Mouse (Mus musculus) lung, postnatal 36 days (tissue): Measurements from ENCODE around the gene Cep170b.

Experiments
- DNase-seq: peaks from one replicate; pipeline ENCODE4 v3.0.0; 2022; ENCODE audit warnings: mixed read lengths

The Cep170b gene

DNA sequence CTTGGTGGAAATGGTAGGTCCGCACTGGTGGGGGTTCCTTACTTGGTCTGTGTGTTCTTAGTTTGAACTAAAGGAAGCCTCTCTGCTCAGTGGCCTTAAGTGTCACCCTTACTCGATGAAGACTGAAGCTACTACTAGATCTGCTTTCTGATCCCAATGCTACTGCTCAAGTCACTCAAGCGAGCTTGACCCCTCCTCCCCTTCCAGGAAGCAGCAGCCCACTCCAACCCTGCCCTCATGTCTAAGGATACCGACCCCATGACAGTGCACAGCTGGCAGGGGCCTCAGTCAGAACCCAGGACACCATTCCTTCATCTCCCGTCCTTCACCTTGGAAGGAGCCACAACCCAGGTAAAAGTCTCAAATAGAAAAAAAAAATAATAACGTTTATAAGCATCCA lies at the start of gene Cep170b:
TSS of gene Cep170b (plus strand) at position 240 of the 400 bp plus-strand sequence.
- DNase-seq, result no peak

DNA sequence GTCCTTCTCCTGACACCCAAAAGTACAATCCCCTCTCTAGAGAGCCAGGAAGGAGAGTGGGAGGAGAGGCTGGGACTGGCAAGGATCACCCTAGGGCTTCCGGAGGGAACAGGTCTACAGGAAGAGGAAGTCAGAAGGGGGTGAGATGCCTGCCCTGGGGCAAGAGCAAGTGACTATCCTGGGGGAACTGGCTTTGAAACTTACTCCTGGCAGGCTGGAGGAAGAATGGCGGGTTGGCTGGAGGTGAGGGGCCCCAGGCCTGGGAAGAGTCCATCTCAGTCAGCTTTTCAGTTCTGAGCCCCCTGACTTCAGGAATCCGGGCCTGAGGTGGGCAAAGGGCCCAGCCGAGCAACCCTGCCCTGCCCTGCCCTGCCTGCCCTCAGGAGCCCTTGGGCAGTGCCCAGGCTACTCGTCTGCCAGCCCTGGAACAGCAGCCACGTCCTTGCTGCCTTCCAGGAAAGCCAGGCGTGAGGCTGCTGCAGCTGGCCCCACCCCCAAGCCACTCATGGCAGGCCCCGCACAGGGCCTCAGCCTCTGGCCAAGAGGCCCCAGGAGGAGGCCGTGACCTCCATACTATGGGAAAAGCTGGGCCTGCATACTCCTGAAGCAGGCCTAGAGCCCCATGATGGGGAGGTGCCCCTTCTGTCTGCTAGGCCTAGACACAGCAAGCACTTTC lies 49.4 kb upstream of the Cep170b start:
- peak; percentile 50 for DNase-seq

DNA sequence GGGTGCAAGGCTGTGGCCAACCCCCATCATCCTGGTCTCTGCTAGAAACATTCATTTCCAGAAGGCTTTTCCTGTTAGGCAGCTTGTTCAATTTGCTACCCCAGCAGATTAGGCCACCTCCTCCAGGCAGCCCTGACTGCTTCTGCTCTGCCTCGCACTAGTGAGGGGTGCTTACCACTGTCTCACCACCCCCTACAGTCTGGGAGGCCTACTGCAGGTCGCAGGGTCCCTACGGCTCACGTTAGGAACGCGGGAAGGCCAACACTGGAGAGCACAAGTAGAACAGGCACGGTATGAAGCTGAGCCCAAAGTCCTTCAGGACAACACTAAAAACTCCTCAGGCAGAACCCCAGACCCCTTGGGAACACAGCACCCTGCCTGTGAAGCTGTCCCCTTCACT lies 48.4 kb upstream of the Cep170b start:
- no peak for DNase-seq

DNA sequence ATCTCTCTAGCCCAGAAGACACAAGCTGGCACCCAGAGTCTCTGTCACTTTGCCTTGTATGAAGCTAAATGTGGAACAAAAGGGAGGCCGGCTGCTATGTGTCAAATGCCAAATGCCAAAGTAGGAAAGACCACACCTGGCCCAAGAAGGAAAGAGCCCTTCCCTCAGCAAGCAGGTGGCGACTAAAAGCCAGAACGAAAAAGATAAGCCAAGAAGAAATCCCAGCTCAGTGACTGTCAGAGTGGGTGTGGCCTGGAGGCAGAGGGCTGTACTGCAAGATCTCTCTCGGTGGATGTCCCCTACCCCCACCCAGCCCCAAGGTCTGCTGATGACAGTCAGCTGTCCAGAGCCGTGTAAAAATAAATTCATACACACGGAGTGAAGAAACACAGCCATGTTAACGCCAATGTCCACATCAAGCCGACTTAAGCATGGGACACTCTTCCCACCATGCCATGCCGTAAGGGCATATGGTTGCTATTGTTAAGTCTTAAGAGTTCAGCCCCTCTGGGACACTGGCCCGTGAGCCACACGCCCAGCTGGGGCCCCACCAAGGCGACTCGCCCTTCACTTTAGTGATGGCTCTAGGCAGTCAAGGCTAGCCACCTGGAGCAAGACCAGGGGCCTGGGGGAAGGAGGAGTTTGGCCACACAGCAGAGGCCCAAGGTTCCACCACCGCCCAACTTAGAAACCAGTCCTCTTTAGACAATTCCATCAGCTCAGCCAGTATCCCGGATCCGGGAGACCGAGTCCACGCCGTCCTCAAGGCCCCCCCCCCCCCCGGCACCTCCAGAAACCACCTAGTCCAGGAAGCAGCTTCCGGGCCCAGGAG lies 47.3 kb upstream of the Cep170b start:
- DNase-seq, result no peak

DNA sequence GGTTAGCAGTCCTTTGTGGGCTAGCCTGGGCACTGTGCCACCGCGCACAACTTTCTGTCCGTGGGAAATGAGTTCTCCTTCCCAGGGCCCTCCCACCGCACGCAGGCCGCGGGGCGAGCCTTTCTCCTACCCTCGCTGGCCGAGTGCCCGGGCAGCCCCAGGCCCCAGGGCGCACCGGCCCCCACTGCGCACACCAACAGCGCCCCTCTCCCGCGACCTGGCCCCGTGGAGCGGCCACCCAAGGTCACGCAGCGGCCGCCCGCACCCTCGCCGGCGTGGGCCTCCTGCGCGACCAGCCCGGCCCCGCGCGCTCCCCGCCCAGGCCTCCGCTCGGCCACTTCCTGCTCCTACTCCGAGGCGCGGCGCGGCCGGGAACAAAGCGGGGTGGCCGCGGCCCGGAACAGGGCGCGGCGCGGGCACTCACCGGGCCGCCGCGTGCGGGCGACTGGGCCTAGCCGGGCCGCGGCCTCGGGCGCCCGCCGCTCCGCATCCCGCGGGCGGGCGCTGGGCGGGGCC lies 46.6 kb upstream of the Cep170b start:
- peak; percentile 46 for DNase-seq

DNA sequence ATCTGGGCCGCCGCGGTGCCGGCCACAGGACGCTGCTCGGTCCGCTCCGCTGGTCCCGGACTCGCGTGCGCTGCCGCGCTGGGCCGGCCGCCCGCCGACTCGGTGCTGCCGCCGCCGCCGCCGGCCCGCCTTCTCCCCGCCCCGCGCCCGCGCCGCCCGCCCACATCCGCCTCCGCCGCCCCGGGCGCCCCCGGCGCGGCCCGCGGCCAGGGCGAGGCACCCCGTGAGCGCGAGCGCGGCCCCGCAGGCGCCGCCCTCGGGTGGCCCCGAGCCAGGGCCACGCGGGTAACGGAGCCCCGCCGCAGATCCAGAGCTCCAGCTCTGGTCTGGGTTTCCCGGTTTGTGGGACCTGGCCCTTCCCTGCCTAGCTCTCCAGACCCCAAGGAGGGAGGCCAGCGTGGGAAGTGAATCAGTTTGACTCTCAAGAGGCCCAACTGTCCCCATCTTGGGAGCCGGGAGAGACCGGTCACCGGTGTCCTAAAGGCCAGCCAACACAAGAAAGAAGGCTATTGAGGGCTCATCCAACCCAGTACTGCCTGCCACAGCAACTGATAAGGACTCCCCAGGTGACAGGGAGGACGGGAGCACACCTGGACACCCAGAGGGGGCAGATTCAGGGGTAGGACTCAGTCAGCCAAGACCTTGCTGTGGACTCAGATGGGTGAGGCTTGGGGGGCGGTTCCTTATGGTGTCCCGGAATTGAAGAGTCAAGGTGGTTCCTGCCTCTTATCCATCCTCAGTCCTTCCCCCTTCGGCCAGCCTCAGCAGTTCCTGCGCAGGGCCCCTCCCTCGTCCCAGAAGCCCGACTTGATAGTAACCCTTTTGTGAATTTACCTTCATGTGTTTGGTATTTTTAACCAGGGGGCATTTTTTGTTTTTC lies 45.9 kb upstream of the Cep170b start, which contains the start of gene Akt1:
TSS of gene Akt1 (minus strand) at position 753 of the 880 bp plus-strand sequence.
- peak; percentile 72 for DNase-seq

DNA sequence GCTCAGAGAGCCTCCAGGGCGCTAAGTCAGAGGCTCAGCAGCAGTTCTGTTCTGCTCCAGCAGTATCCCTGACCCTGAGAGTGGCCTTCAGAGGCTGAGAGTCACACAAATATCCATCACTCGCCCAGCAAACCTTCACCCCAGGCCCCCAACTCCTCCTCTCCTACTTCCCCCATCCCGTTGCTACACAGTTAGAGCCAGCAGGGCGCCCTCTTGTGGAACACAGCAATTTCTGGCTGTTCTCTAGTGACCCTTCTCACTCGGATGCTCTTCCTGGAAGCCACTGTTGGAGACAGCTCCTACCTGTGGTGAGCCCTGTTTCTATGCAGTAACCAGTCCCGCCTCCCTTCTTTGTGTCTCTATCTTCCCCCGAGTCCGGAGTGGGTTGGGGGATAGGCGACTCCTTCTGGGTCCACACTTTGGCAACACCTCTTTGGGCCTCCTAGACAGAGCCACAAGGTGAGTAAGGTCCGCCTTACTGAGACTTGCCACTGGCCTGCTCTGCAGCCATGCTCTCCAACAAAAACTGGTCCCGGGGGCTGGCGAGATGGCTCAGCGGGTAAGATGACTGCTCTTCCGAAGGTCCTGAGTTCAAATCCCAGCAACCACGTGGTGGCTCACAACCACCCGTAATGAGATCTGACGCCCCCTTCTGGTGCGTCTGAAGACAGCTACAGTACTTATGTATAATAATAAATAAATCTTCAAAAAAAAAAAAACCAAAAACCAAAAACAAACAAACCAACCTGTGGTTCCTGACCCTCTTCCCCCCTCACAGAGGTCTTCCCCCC lies 44.8 kb upstream of the Cep170b start:
- DNase-seq, result peak; percentile 93

DNA sequence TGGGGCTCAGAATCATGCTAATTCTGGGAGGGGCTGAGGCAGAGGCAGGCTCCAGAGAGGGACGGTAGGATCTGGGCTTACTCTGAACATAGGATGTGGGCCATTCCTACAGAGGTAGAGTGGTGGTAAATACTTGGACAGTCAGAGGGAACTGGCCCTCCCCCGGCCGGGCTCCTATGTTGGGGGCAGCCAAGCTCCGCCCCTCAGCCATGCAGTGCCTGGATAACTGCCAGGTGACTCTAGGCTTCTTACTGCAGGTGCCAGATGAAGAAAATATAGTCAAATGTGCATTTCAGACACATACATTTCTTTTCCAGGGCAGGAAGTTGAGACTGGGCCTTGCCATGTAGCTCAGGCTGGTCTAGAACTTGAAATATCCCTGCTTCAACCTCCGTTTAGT lies 43.2 kb upstream of the Cep170b start:
- DNase-seq, result no peak

DNA sequence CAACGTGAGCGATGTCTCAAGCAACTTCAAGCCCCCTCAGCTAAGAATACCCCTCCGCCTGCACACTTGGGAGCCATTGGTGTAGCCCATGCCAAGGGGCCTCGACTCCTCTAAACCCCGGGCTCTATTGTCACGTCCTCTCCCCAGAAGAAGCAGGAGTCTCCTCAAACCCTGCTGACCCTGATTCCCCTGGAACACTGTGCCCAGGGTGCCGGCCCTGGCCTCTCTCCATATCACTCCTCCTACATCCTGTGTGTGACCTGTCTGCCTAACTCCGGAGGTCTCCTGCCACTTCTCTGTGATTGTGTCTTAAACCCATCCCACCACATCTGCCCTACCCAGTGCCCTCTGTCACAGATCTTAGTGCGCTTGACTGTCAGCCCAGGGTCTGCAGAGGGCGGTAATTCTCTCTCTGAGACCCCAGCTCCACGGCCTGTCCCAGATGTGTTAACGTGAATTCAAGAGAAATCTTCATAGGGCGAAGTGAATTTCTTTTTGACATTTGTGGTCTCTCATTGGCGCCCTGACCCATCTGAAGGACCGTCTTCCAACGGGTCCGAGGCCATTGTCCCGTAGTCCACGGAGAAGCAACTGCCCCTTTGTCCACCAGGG lies 42.2 kb upstream of the Cep170b start:
- DNase-seq, result no peak

DNA sequence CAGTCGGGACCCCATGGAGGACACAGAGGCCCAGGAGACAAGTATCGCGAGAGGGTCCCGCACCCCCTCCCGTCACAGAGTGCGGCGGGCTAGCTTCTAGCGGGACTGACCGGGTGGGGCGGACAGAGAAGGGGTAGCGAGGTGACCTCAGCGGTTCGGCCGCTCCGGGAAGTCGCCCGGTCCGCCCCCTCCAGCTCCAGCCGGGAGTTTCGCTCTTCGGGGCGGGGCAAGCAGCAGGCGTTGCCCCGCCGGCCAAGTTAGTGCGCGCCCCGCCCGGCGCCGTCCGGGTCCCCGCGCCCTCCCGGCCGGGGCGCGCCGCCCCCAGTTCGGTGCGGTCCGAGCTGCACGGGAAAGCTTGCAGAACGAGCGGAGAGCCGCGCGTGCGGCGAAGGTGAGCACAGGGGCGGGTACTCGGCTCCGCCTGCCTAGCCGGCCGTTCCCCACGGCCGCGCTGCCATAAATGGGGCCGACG lies 41.7 kb upstream of the Cep170b start, which contains the start of gene Zbtb42:
TSS of gene Zbtb42 (plus strand) at position 274 of the 472 bp plus-strand sequence.
- peak; percentile 83 for DNase-seq

DNA sequence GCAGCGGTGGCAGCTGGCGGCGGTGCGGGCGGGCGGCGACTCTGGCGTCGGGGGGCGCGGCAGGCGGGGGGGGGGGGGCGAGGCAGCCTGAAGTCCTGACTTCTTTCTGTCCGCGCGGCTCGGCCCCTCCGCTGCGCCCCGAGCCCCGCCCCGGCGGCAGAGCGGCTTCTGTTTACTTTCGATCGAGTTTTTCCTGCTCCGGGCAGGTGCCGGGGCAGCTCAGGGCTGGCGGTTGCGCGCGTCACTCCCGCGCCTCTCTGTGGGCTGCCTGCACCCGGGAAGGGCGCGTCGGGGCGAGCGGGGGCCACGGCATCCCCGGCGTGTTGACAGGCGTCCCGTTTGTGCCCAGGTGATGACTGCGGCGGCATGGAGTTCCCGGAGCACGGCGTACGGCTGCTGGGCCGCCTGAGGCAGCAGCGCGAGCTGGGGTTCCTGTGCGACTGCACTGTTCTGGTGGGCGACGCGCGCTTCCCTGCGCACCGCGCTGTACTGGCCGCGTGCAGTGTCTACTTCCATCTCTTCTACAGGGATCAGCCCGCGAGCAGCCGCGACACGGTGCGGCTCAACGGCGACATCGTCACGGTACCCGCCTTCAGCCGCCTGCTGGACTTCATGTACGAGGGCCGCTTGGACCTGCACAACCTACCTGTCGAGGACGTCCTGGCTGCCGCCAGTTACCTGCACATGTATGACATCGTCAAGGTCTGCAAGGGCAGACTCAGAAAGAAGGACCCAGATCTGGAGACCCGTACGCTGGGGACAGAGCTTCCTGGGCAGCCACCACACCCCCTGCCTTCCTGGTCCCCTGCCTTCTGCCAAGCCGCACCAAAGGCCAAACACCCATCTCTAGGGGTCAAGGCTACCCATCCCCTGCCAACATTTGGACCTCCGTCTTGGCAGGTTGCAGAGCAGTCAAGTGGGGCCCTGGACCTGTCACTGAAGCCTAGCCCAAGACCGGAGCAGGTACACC lies 40.9 kb upstream of the Cep170b start:
- peak; percentile 81 for DNase-seq

DNA sequence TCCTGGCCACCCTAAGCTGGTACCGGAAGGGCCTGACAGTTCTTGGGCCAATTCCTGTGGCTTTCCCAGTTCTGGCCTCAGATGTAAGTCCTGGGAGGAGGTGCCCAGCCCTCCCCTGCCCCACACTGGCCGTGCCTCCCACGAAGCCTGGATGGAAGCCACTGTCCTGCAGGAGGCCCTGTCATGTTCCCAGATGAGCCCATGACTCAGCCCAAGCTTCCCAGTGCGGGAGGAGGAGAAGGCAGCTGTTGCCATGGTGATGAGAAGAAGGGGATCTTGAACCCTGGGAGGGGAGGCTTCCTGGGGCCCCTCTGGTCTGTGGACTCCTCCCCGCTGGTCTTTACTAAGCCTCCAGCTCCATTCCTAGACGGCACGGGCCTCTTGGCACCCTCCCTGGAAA lies 36.9 kb upstream of the Cep170b start:
- DNase-seq, result no peak

DNA sequence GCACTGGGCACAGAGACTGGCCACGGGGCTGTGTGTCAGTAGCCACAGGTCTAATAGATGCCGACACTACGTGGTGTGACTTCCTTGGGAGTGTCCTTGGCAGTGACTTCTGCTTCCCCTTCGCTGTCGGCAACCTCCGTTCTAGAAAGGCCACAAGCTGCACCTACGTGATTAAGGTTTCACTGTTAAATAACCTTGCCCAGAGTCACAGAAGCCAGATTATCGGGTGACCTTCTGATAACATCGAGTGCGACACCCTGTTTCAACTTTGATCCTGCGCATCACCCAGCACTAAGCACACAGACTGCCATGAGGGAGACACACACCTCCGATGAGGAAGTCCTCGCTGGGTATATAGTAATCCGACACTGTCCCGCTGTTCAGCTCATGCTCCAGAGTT lies 31.8 kb upstream of the Cep170b start:
- peak; percentile 53 for DNase-seq

DNA sequence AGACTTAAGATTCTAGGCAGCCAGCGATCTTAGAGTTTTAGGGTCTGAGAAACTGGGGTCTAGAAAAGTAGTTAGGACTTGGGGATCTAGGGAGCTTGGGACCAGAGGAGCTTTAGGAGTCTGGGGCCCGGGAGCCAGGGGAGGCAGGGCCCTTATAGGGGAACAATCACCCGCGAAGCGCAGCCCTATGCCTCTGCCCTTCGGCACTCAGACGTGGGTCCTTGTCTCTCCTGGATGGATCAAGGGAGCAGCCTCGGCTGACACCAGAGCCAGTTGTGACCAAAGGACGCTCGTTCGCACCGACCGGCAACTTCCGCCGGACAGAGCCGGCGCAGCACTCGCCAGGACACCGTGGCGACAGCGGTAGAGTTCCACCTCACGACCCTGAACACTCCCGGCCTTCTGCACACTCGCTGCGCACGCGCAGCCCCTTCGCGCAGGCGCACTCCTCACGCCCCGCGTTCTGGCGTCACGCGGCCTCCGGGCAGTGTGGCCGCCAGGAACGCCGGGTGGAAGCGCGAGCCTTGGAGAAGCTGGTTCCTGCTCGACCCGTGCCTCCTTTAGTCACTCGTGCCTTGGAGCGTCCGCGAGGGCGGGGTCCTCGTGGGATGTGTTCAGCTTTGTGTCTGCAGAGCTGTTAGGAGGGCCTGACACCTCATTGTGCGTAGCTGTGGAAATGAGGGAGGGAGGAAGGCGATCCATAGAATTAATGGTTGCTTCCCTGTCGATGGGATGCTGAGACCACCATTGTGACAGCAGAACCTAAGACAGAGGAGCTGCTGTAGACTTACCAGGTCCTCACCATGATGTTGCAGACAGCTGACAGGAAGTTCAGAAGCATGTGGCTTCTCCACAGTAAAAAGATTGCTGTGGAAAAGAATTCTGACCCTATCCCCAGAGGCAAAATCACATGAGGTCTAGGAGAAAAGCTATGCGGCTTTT lies 26.8 kb upstream of the Cep170b start:
- DNase-seq, result peak; percentile 94

DNA sequence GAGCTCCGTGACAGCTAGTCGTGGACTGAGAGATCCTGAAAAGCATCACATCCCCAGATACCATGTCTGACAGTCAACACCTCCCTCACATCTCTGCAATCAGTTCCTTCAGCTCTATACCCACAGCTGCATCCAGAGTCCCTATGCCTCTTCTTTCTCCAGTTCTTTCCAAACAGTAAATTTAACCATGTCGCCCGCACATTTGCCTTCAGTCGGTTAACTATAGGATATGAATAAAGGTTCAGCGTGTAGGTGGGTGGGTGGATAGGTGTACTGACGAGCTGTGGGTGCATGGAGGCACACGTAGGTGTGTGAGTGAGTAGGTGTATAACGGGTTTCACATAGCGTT lies 26.2 kb upstream of the Cep170b start:
- DNase-seq, result no peak

DNA sequence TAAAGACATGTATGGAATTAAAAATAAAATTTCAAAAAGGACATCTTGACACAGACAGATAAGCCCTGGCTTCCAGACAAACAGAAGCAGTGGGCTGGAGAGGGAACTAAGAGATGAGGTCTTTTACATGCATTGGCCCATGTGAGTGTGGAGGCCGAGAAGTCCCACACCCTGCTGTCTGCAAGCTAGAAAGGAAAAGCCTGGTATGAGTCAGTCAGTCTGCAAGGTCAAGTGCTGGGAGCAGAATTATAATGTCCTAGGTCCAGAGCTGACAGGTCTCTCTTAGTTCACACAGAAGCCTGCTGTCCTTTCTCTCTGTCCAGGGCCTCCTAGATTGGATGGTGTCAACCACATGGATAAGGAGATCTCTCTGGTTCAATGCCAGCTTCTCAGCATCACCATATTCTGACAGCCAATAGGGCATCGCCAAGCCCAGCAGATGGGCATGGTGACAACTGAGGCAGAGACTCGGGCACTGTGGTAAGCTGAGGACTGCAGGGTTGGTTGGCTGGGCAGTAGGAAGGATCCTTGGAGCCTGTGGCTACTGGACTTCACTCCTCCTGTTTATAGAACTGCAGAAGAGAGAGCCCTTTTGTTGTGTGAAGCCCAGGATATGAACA lies 23.3 kb upstream of the Cep170b start:
- no peak for DNase-seq

DNA sequence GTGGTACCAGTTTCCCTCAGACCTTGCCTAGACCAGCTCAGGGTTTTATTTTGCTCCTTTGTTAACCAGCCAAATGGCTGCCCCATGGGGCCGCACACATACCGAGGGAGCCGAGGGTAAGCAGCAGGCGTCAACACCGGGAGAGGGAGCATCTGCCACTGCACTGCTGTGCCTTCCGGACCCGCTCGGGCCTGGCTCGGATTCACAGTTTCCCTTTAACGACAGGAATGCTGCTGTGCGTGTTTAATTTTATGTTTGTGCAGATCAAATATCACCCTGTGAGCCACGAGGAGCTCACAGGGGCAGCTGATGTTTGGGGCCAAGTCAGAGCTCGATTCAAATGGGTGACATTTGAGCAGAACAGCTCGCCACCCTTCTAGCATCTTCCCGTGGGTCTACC lies 19.7 kb upstream of the Cep170b start:
- DNase-seq, result no peak
